Mouse (Mus musculus) ovary, postnatal 10 days (tissue): ENCODE results near the gene Vps33b.
"Not testable (repeated sequence)": the region's sequence is repeated elsewhere in the genome, so short reads cannot be mapped to it uniquely, and the experiment has no call there.

Source experiments
- DNase-seq: peaks from one replicate; pipeline ENCODE4 v3.0.0; 2022; ENCODE audit warnings: low spot score

Gene Vps33b

GRCm38 (mm10) chr7:80319846-80320496, 50.5 kb downstream of the Vps33b start:
- no peak for DNase-seq

DNA sequence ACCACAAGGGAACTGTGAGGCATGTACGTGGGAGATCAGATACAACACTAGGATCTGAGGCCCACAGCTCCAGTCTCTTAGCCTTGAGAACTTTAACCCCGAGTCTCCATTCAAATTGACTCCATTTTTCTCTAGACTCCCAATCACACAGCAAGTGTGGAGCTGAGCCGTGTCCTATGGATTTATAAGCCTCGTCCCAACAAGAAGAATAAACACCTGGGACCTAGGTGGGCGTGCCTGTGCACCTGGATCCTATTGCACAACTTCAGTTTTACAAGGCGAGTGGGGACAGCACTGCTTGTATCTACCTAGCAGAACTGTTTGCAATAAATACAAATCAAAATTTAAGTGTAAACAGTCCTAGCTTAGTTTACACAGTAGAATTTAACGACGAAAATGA, 53.9 kb downstream of the Vps33b start:
- DNase-seq: no peak

GRCm38 (mm10) chr7:80324043-80324815, 54.8 kb downstream of the Vps33b start, which contains the start of gene Rccd1:
Gene Rccd1, minus strand, starts transcription at chr7:80324454.
- DNase-seq: peak; percentile 88

GRCm38 (mm10) chr7:80324816-80325119, 55.3 kb downstream of the Vps33b start:
- not testable (repeated sequence) for DNase-seq

- no peak for DNase-seq
Observed at GRCm38 (mm10) chr7:80325292-80325868, 55.9 kb downstream of the Vps33b start.

DNA sequence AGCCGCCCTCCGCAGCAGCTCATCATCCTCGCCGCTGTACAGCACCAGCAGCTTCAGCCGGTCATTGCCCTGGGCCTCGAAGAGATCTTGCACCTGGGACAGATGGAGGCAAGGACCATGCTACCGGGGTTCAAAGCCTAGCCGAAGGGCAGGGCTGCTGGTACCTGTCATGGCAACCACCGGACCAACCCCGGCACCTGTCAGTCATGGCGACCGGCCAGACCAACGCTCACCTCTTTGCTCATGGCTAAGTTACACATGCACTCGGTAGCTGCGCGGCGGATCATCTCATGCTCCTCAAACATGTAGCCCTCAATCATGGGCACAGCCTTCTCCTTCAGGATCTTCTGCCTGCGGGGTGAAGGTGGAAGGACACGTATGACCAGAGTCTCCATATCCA, 56.6 kb downstream of the Vps33b start:
- no peak for DNase-seq

GRCm38 (mm10) chr7:80330278-80330677, 60.8 kb downstream of the Vps33b start:
- DNase-seq: no peak

- no peak for DNase-seq
Observed at GRCm38 (mm10) chr7:80331433-80331832, 62.0 kb downstream of the Vps33b start.

DNA sequence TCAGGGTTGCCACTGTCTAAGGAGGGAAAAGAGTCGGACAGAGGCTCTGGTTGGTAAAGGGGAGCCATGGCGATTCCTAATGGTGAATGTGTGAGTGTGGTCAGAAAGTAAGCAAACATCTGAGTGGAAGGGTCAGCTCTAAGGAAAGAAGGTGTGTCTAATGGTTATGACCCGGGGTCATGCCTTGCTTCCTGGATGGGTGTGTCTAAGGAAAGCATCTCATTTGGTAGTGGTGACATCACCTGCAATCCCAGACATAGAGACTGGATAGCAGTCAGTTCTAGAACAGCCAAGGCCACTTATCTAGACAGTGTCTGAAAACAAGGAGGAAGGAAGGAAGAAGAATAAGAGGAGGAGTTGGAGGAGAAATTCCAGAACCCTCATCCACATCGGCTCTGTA, 65.4 kb downstream of the Vps33b start:
- DNase-seq: no peak

GRCm38 (mm10) chr7:80336932-80337331, 67.5 kb downstream of the Vps33b start:
- DNase-seq: no peak

- no peak for DNase-seq
Observed at GRCm38 (mm10) chr7:80339371-80339770, 69.9 kb downstream of the Vps33b start.

DNA sequence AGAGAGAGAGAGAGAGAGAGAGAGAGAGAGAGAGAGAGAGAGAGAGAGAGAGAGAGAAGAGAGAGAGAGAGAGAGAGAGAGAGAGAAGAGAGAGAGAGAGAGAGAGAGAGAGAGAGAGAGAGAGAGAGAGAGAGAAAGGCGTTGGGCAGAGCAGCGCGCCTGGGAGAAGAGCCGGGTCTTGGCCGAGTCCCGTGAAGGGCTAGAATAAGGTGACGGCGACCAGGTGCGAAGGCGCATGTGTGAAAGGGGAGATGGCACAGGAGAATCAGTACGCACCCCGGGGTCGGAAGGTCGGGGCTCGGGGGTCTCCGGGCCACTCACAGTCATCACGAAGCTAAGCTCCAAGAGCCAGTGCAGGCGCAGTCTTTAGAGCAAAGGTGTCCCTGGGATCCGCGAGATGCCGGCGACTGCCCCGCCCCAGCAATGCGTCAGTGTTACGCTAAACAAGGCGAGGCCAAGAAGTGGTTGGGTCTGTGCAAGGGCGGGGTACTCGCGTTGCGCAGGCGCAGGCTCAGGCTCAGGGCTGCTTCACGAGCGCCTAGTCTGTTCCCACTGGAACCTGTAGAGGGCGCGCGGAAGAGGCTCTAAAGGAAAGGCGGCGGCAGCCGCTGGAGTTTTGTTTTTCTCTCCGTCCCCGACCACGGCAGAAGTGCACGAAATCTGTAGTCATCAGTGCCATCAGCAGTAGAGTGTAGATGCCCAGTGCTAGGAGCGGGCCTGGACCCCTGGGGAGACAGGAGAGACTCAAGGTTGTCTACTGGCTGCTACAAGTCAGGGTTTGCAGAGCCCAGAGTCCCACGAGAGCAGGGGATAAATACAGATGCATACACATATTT, 70.6 kb downstream of the Vps33b start:
- DNase-seq: peak; percentile 94

- no peak for DNase-seq
Observed at GRCm38 (mm10) chr7:80340793-80341192, 71.3 kb downstream of the Vps33b start, which contains the start of gene Unc45a. Gene Unc45a, minus strand, starts transcription at chr7:80341005.
